Mouse (Mus musculus) skeletal muscle tissue, adult 2 months (tissue): Measurements from ENCODE around the gene Adam22.

Experiments
- DNase-seq: peaks from one replicate; pipeline ENCODE4 v3.0.0-alpha.2; 2012; ENCODE audit warnings: low read depth, low spot score

Gene Adam22

DNA sequence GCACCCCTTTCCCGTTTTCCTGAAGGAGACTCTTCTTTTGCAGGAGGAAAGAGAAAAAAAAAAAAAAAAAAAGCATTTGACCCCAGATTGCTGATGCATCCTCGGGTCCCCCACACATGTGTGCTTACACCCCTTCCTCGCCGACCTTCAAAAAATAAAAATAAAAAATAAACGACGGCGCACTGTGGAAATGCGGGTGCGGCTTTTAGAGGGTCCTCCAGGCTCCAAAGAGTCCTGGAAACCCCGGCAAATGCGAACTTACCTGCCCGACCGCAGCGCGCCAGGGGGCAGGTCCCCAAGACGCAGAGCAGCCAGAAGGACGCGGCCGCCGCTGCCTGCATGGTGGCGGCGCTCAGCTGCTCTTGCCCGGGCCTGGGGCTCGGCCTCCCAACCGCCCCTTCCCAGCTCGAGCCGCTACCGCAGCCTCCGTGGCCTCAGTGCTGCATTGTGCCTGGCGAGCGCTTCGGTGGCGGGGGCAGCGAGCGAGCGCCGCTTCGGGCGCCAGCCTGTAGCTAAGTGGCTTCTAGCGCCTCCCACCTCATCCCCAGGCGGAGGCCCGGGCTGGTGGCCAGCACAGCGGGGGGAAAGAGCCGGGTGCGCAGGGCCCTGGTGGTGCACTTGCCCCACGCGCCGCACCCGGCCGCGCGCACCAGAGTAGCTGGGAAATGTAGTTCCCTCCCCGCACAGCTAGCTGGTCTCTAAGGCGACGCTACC lies at the start of gene Adam22:
TSS of gene Adam22 (minus strand) at position 547 of the 714 bp plus-strand sequence.
- peak; percentile 31 for DNase-seq

DNA sequence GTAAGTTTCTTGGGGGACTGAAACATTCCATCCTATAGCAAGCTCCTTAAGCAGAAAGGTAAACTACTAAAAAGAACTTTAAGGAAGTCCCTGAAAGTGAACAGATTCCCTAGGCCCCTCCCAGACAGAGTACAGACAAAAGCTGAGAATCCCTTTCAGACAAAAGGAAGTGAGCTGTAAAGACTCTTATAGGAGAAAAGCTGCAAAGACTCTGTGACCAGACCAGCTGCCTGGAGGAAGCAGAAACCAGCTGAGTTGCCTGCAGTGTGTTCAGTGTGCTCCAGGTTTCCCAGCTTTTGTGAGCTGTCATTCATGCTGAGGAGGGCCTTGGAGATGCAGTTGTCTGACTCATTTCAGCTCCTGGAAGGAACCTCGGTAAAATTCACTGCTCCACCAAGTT lies 49.5 kb upstream of the Adam22 start:
- DNase-seq, result no peak

DNA sequence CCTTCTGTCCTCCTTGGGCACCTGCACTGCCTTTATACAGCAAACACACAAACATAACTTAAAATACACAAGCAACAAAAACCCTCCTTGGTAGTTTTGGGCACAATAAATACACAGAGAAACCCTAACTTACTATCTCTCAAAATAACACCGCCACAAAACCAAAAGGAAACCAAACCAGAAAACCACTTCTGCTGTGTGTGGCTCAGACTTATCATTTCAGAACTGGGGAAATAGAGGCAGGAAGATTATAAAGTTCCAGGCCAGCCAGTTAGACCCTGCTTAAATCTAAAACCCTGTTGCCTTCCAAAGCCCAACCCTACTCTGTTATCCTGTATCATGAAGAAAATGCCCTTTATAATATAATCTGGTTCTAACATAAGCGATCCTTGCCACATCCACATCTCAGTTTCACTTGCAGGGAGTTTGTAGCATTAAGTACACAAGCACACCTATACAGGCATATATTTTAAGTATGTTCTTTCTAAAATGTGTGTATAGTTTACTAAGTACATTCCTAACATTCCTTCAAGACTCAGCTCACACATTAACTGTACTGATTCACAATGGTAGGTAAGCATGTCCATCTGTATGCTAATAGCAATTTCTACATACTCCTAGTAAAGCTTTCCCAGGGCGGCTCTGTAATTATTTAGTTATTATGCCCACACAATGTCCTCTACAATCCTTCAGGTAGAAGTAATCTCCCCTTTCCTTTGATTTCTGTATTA lies 48.9 kb upstream of the Adam22 start:
- DNase-seq, result no peak

DNA sequence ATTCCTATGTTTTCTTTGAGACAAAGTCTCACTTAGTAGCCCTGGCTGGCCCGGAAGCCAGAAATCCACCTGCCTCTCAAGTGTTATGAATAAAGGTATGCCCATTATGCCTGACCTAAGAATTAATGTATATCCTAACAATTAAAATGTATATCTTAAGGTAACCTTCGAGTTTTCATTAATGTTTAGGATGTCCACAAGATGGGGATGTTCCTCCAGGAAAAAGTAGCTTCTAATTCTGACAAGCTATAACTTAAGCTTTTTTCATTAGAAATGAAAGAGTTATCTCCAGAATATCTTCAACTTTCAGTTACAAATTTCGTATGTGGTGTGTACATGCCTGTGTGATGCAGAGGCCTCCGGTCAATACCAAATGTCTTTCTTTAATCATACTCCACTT lies 40.8 kb upstream of the Adam22 start:
- DNase-seq, result no peak

- DNase-seq, result no peak
Observed at GRCm38 (mm10) chr5:8397587-8398249, 29.8 kb upstream of the Adam22 start.

GRCm38 (mm10) chr5:8393891-8394583 lies 26.1 kb upstream of the Adam22 start:
- DNase-seq, result no peak

- DNase-seq, result no peak
Observed at GRCm38 (mm10) chr5:8374297-8374906, 6.4 kb upstream of the Adam22 start.

- no peak for DNase-seq
Observed at GRCm38 (mm10) chr5:8373415-8373814, 5.5 kb upstream of the Adam22 start.

DNA sequence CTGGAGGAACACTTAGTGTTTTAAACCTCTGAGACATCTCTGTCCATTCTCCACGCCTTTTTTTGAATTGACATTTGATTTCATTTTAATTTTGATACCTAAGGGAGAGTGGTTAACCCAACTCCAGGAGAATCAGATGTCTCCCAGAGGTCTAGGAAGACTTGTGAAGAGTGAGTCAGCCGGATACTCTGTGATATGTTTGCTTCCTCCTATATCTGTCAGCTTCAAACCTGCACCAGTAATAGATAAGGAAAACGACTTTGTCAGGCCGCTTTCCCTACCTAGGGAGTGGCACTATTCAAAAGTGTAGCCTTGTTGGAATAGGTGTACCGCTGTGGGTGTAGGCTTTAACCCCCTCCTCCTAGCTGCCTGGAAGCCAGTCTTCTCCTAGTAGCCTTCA lies 821 bp upstream of the Adam22 start:
- no peak for DNase-seq

- DNase-seq, result no peak
Observed at GRCm38 (mm10) chr5:8368328-8368692, 350 bp upstream of the Adam22 start.

- no peak for DNase-seq
Observed at GRCm38 (mm10) chr5:8366771-8367613, 968 bp downstream of the Adam22 start.

DNA sequence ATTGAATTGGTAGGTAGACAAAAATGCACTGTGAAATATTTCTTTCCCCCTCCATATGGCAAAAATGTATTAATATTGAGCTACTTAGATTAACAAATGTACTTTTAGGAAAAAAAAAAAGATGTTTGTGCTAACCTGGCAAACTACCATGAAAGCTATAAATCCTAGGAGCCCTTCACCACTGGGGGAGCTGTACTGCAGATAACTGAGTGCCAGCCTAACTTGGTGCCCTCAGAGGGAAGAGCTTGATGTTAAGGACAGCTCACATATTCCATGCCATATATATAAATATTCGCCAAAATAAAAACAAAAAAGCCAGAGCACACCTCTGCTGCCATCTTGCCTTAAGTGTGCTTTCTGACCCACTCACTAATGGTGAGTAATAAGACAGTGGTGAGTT lies 5.6 kb downstream of the Adam22 start:
- no peak for DNase-seq

DNA sequence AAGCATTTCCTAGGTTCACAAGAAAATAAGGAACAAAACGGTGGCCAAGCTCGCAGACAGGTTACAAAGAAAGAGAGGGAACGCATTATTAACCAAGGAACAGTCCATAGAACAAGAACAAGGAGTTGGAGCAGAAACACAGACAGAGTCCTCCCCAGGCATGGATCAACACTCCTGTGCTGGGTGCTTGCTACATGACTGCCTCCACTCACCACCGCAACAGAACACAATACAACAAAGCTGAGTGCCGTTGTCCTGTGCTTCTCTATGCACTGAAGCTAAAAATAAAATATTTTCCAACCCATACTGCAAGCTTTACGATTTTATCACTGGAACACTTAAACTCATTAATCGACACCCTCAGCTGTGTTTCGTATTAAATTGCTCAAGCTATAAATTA lies 10.3 kb downstream of the Adam22 start:
- no peak for DNase-seq

DNA sequence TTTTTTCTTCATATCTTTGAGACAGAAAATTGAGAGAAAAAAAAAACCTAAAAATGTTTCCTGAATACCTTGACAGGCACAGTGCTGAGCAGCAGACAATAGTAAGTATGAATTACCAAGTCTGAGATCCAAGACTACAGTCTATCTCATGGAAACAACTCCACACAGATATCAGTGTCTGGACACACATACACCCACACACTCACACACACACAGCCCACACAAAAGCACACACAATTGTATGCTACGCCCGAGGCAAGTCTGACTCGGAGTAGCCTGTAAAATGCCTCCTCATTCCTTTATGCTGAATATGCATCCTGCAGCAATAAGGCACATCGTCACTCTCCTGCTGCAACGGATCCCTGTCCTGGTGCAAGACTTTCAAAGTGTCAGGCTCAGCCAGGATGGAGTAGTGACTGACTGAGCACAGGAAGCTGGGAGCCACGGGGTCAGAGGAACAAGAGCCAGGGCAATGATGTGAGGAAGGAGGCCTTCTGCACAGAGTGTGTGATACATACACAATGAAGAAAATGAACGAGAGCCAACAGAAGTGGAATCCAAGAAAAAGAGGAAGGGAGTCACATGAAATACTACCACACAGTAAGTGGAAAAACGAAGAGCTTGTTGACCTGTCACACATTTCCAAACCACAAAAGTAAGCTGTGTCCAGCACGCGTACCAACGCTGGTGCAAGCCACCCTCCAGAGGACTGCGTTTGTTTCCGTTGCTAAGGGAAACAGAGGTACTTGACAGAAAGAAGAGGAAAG lies 10.9 kb downstream of the Adam22 start:
- DNase-seq, result peak; percentile 20

GRCm38 (mm10) chr5:8356326-8356725 lies 11.6 kb downstream of the Adam22 start:
- DNase-seq, result peak; percentile 14

DNA sequence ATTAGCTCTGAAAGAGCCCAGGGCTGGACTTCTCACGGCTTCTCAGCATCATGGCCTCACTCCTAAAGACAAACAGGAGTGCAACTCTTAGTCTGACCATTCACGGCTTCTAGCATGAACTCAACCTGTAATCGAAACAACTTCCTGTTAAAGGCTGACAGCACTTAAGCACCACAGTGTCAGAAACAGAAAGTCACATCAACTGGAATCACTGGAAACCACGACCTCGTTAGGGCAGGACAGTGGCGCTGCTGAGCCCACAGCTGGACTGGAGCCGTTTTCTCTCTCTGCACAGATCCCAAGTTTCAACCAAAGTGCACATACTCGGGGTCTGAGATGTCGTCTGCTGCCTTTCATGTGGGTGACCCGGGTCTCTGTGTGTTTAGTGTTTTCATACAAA lies 18.4 kb downstream of the Adam22 start:
- no peak for DNase-seq

DNA sequence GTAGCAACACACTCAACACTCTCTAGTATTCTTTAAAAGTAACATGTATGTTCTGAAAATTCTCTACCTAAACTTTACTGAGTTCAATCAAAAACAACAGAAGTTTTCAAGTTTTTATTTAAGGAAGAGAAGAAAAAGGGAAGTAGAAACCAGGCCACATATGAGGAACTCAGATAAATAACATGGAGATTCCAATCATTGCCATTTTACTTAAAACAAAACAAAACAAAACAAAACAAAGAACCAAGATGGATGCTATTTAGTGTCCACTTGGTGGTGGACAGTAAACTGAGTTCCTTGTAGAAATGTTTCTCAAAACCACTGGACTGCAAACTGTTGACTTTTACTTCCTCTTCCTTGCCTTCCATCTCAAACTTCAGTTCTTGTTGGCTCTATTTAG lies 21.6 kb downstream of the Adam22 start:
- DNase-seq, result no peak

DNA sequence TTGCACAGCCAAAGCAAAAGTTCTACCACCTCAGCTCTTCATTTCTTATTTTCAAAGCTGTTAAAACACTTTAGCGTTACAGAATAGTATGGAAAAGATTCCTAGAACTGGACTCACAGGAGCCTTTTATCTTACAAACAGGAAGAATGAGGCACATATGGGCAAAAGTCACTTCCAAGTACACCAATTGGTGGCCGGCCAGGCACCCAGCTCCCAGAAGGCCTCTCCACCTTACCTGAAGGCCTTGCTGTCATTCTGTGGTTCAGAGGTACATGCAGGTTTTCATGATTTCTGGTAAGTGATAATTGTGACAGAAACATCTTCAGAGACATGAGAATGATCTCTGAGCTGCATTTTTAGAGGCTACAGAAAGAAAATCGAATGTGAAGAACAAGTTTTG lies 24.7 kb downstream of the Adam22 start:
- DNase-seq, result no peak

DNA sequence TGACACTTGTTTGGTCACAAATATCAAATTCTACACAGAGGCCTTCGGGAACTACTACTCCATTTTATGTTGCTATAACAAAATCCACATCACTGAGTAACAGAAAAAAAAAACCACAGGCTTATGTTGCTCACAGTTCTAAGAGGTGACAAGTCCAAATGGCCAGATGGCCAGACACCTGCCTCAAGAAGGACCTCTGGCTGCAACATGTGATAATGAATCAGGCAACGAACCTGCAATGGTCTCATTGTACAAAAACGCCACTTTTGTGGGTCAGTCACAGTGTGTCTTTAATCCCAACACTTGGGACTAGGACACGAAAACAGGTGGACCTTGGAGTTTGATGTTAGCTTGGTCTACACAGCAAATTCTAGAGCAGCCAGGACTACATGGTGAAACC lies 26.3 kb downstream of the Adam22 start:
- DNase-seq, result no peak

- DNase-seq, result no peak
Observed at GRCm38 (mm10) chr5:8327645-8328269, 40.2 kb downstream of the Adam22 start.
